Mouse (Mus musculus) macrophage (primary cell): ENCODE data around the gene Dnajb3. TPM values are rescaled to one million over a fixed set of nuclear protein-coding genes. Genes with fewer than 3 reads are reported as not detected.

ENCODE experiments used
- H3K27ac ChIP-seq: fragments of 350-480 bp; formaldehyde crosslinking; 2 replicates; pipeline ENCODE4 v1.9.0; 2021
- H3K36me3 ChIP-seq: fragments of 350-480 bp; formaldehyde crosslinking; 2 replicates; pipeline ENCODE4 v1.9.0; 2021; ENCODE audit errors: inconsistent target
- H3K4me3 ChIP-seq: fragments of 350-480 bp; formaldehyde crosslinking; 2 replicates; pipeline ENCODE4 v1.9.0; 2021; ENCODE audit errors: inconsistent target
- H3K79me2 ChIP-seq: fragments of 350-480 bp; formaldehyde crosslinking; 2 replicates; pipeline ENCODE4 v1.9.0; 2021; ENCODE audit errors: inconsistent target
- WGBS: methylation state at CpG from one replicate; pipeline ENCODE4 v1.1.7; 2026; ENCODE audit warnings: inconsistent platforms; ENCODE audit not compliant: missing documents; 5-methylcytosine and 5-hydroxymethylcytosine counted together
- polyA plus RNA-seq: library from polyadenylated mRNA; stranded (reverse); fragments of 250-400 nt; gene quantifications from 3 replicates; pipeline ENCODE4 v1.2.4, GENCODE M21; 2018; ENCODE audit warnings: inconsistent platforms

The Dnajb3 gene
- polyA plus RNA-seq, 1 experiment from 2014 or later: not detected

- H3K79me2 ChIP-seq: no peaks in the 10 kb centered on the region
- no peaks in the 10 kb centered on the region for H3K36me3 ChIP-seq
- no peak overlapping the region for H3K27ac ChIP-seq
- no peak overlapping the region for H3K4me3 ChIP-seq
- WGBS: 66% methylated on average over 4 of the region's 4 CpGs
Measured at GRCm38 (mm10) chr1:88235894-88236415, 30.4 kb upstream of the Dnajb3 start.

GRCm38 (mm10) chr1:88235046-88235893 lies 29.7 kb upstream of the Dnajb3 start:
- H3K27ac ChIP-seq: no peak overlapping the region
- H3K36me3 ChIP-seq: no peaks in the 10 kb centered on the region
- H3K79me2 ChIP-seq: no peaks in the 10 kb centered on the region
- no peak overlapping the region for H3K4me3 ChIP-seq
- WGBS: 64% methylated on average over 11 of the region's 11 CpGs

GRCm38 (mm10) chr1:88234646-88235045 lies 29.1 kb upstream of the Dnajb3 start:
- Histone ChIP-seq H3K4me3 (no peak overlapping the region), H3K79me2 (no peaks in the 10 kb centered on the region), H3K27ac (no peak overlapping the region), H3K36me3 (no peaks in the 10 kb centered on the region)
- WGBS: 42% methylated on average over 5 of the region's 5 CpGs

- H3K79me2 ChIP-seq: no peaks in the 10 kb centered on the region
- H3K27ac ChIP-seq: no peak overlapping the region
- 67% methylated on average over 4 of the region's 4 CpGs for WGBS
- no peaks in the 10 kb centered on the region for H3K36me3 ChIP-seq
- H3K4me3 ChIP-seq: no peak overlapping the region
Measured at GRCm38 (mm10) chr1:88234248-88234610, 28.6 kb upstream of the Dnajb3 start.

- H3K4me3 ChIP-seq: no peak overlapping the region
- WGBS: 68% methylated on average over 14 of the region's 14 CpGs
- H3K27ac ChIP-seq: no peak overlapping the region
- no peaks in the 10 kb centered on the region for H3K36me3 ChIP-seq
- no peaks in the 10 kb centered on the region for H3K79me2 ChIP-seq
Measured at GRCm38 (mm10) chr1:88233421-88234247, 28.1 kb upstream of the Dnajb3 start.

GRCm38 (mm10) chr1:88232664-88233380 lies 27.2 kb upstream of the Dnajb3 start:
- no peaks in the 10 kb centered on the region for H3K79me2 ChIP-seq
- 55% methylated on average over 3 of the region's 3 CpGs for WGBS
- H3K36me3 ChIP-seq: no peaks in the 10 kb centered on the region
- no peak overlapping the region for H3K27ac ChIP-seq
- no peak overlapping the region for H3K4me3 ChIP-seq

GRCm38 (mm10) chr1:88231803-88232499 lies 26.4 kb upstream of the Dnajb3 start:
- Histone ChIP-seq H3K79me2 (no peaks in the 10 kb centered on the region), H3K27ac (no peak overlapping the region), H3K36me3 (no peaks in the 10 kb centered on the region), H3K4me3 (no peak overlapping the region)
- WGBS: 73% methylated on average over 7 of the region's 7 CpGs

- H3K79me2 ChIP-seq: no peaks in the 10 kb centered on the region
- no peaks in the 10 kb centered on the region for H3K36me3 ChIP-seq
- no peak overlapping the region for H3K4me3 ChIP-seq
- no peak overlapping the region for H3K27ac ChIP-seq
- 77% methylated on average over 6 of the region's 6 CpGs for WGBS
Measured at GRCm38 (mm10) chr1:88230981-88231802, 25.6 kb upstream of the Dnajb3 start.

GRCm38 (mm10) chr1:88230421-88230820 lies 24.8 kb upstream of the Dnajb3 start:
- Histone ChIP-seq H3K27ac (no peak overlapping the region), H3K4me3 (no peak overlapping the region), H3K79me2 (no peaks in the 10 kb centered on the region), H3K36me3 (no peaks in the 10 kb centered on the region)
- WGBS: 71% methylated on average over 7 of the region's 7 CpGs

GRCm38 (mm10) chr1:88229986-88230385 lies 24.4 kb upstream of the Dnajb3 start:
- H3K79me2 ChIP-seq: no peaks in the 10 kb centered on the region
- 85% methylated on average over 5 of the region's 5 CpGs for WGBS
- no peak overlapping the region for H3K27ac ChIP-seq
- H3K36me3 ChIP-seq: no peaks in the 10 kb centered on the region
- no peak overlapping the region for H3K4me3 ChIP-seq

- WGBS: 82% methylated on average over 3 of the region's 3 CpGs
- H3K36me3 ChIP-seq: no peaks in the 10 kb centered on the region
Measured at GRCm38 (mm10) chr1:88229566-88229965, 24.0 kb upstream of the Dnajb3 start.

GRCm38 (mm10) chr1:88228121-88228520 lies 22.5 kb upstream of the Dnajb3 start:
- no peak overlapping the region for H3K27ac ChIP-seq
- no peaks in the 10 kb centered on the region for H3K79me2 ChIP-seq
- WGBS: 72% methylated on average over 7 of the region's 7 CpGs
- H3K36me3 ChIP-seq: no peaks in the 10 kb centered on the region
- H3K4me3 ChIP-seq: no peak overlapping the region

More at GRCm38 (mm10) chr1:88229566-88229965, 24.0 kb upstream of the Dnajb3 start:
- Histone ChIP-seq H3K79me2 (no peaks in the 10 kb centered on the region), H3K27ac (no peak overlapping the region), H3K4me3 (no peak overlapping the region)

- 62% methylated on average over 2 of the region's 2 CpGs for WGBS
- H3K4me3 ChIP-seq: no peak overlapping the region
- no peaks in the 10 kb centered on the region for H3K79me2 ChIP-seq
- H3K27ac ChIP-seq: no peak overlapping the region
- no peaks in the 10 kb centered on the region for H3K36me3 ChIP-seq
Measured at GRCm38 (mm10) chr1:88227482-88227881, 21.9 kb upstream of the Dnajb3 start.
